Mouse (Mus musculus) kidney, adult 2 months (tissue): ENCODE results near the gene Spata32.

Experiments
- CTCF ChIP-seq: fragments of 200-500 bp; conservative IDR thresholded peaks from 2 replicates; pipeline ENCODE4 v1.5.1; 2011; ENCODE audit warnings: low read depth, mild to moderate bottlenecking, control low read depth, low read length, moderate library complexity, mixed read lengths; ENCODE audit not compliant: insufficient read depth, insufficient read length
- POLR2A ChIP-seq: fragments of 200-500 bp; IDR thresholded peaks from one replicate; pipeline ENCODE4 v1.6.1; 2011; ENCODE audit warnings: low read depth, low read length, control low read depth

GRCm38 (mm10) chr11:103206203-103206602, 12.0 kb downstream of the Spata32 start:
- TF ChIP-seq CTCF (no peak), POLR2A (no peak)
